23 mouse cellular contexts compared by ENCODE assay signal in genomic region chr10:94849360-94849759, GRCm38 (mm10).
DNase-seq lines count a peak whose midpoint lies in the region; ATAC-seq and TF ChIP-seq lines count a peak whose summit lies in the region.
"Had no signal": no experiment of that assay in that cellular context is flagged by ENCODE, and none has a peak within 500 bp of the region (broad histone marks: within the 10 kb centered on the region; RNA-seq: fewer than 3 reads in every experiment).

No protein-coding gene starts in this region.

- H3K36me3 ChIP-seq in liver, postnatal 0 days (replicated peaks; ENCODE audit: insufficient read depth, low read length) = no peaks in the 10 kb centered on the region
- H3K36me3 ChIP-seq in liver, embryonic 12.5 days = peaks cover 8% of the 10 kb centered on the region; the same call in 1 of the 2 replicates
- H3K36me3 ChIP-seq in splenic B cell, adult 2 months (ENCODE audit: control insufficient read depth, insufficient read depth, low read length, poor library complexity, severe bottlenecking) = no peaks in the 10 kb centered on the region
- H3K36me3 ChIP-seq: embryonic facial prominence, embryonic 12.5 days had no signal

- TF ChIP-seq EP300 in liver, postnatal 0 days (IDR thresholded peaks at IDR 0.05; ENCODE audit: low read depth) = no peak

- no peak for DNase-seq in liver, postnatal 0 days
- DNase-seq in splenic B cell, adult 2 months (ENCODE audit: low read depth, low spot score) = peak; percentile 46
- DNase-seq in frontal cortex, adult 2 months (ENCODE audit: extremely low spot score in 1 of 2, low spot score in 1 of 2) = no peak
- DNase-seq in spleen, postnatal 10 days (ENCODE audit: low spot score in 2 of 2) = no peak
- no peak for DNase-seq in adrenal gland, postnatal 4 days (ENCODE audit: low spot score in 2 of 2)
- DNase-seq: adrenal gland, adult 8-10 months; adrenal gland, postnatal 14 days; adrenal gland, postnatal 36 days; cerebellum, adult 11 months; cerebellum, adult 18-20 months; cerebellum, adult 8-10 months; cerebellum, postnatal 10 days; cerebellum, postnatal 25 days; forebrain, postnatal 0 days had no signal

- H3K9ac ChIP-seq in liver, postnatal 0 days (replicated peaks) = no peak overlapping the region
- H3K9ac ChIP-seq in liver, embryonic 12.5 days = no peak overlapping the region
- H3K9ac ChIP-seq: embryonic facial prominence, embryonic 12.5 days; forebrain, embryonic 13.5 days; forebrain, embryonic 15.5 days; forebrain, postnatal 0 days had no signal

- no peak overlapping the region for H3K4me2 ChIP-seq in liver, postnatal 0 days (ENCODE audit: low read depth, low read length)
- H3K4me2 ChIP-seq in liver, embryonic 12.5 days = no peak overlapping the region
- H3K4me2 ChIP-seq: embryonic facial prominence, embryonic 12.5 days; forebrain, embryonic 13.5 days; forebrain, embryonic 15.5 days had no signal

- H3K4me1 ChIP-seq in liver, postnatal 0 days (ENCODE audit: insufficient read depth) = peaks cover 8% of the 10 kb centered on the region; the same call in 1 of the 2 replicates
- no peaks in the 10 kb centered on the region for H3K4me1 ChIP-seq in liver, embryonic 12.5 days
- H3K4me1 ChIP-seq: forebrain, embryonic 13.5 days; forebrain, embryonic 15.5 days had no signal

- H3K9me3 ChIP-seq in liver, postnatal 0 days (ENCODE audit: low read length) = no peaks in the 10 kb centered on the region
- H3K9me3 ChIP-seq in liver, embryonic 12.5 days (replicated peaks) = no peaks in the 10 kb centered on the region
- H3K9me3 ChIP-seq: embryonic facial prominence, embryonic 10.5 days; embryonic facial prominence, embryonic 12.5 days; forebrain, embryonic 13.5 days; forebrain, embryonic 15.5 days; G1E had no signal

- ATAC-seq in liver, postnatal 0 days = no peak
- ATAC-seq in liver, embryonic 12.5 days = no peak
- ATAC-seq in granulocyte monocyte progenitor cell, adult 5-6 weeks (replicated peaks; ENCODE audit: poor library complexity, severe bottlenecking) = peak; percentile 23
- 0 out of 2 replicates have a peak, but pooled peaks have one; percentile 19 for ATAC-seq in megakaryocyte, adult 5-6 weeks (ENCODE audit: poor library complexity, severe bottlenecking)
- ATAC-seq: forebrain, embryonic 13.5 days; forebrain, embryonic 15.5 days; forebrain, postnatal 0 days; Patski had no signal

- no peak for TF ChIP-seq CTCF in liver, postnatal 0 days (IDR thresholded peaks at IDR 0.05; ENCODE audit: low read depth)

- no peaks in the 10 kb centered on the region for H3K27me3 ChIP-seq in liver, postnatal 0 days (ENCODE audit: insufficient read depth, low read length)
- H3K27me3 ChIP-seq in liver, embryonic 12.5 days (replicated peaks) = no peaks in the 10 kb centered on the region
- H3K27me3 ChIP-seq in splenic B cell, adult 2 months (ENCODE audit: control insufficient read depth, insufficient read depth, low read length, poor library complexity, severe bottlenecking) = no peaks in the 10 kb centered on the region
- H3K27me3 ChIP-seq: embryonic facial prominence, embryonic 12.5 days; forebrain, embryonic 13.5 days; forebrain, embryonic 15.5 days had no signal

- WGBS in liver, postnatal 0 days (ENCODE audit: insufficient replicate concordance) = 65% methylated on average over 4 of the region's 4 CpGs
- 61% methylated on average over 4 of the region's 4 CpGs for WGBS in liver, embryonic 12.5 days (ENCODE audit: insufficient replicate concordance)

- H3K27ac ChIP-seq in liver, postnatal 0 days (ENCODE audit: low read depth) = 0 out of 2 replicates have a peak overlapping the region, but pooled peaks have one; percentile 29
- H3K27ac ChIP-seq in liver, embryonic 12.5 days = no peak overlapping the region
- H3K27ac ChIP-seq: embryonic facial prominence, embryonic 10.5 days; embryonic facial prominence, embryonic 12.5 days; forebrain, embryonic 13.5 days; forebrain, embryonic 15.5 days had no signal

- H3K4me3 ChIP-seq in liver, postnatal 0 days (ENCODE audit: low read depth, low read length) = no peak overlapping the region
- no peak overlapping the region for H3K4me3 ChIP-seq in liver, embryonic 12.5 days
- H3K4me3 ChIP-seq: embryonic facial prominence, embryonic 10.5 days; embryonic facial prominence, embryonic 12.5 days; forebrain, embryonic 13.5 days; forebrain, embryonic 15.5 days had no signal

Comparison
In these comparisons a context has a peak if more than half of its experiments do, and no peak if none do; other contexts are left out.
1. ATAC-seq: peak in granulocyte monocyte progenitor cell, adult 5-6 weeks (single experiment) and megakaryocyte, adult 5-6 weeks (single experiment); none in liver, postnatal 0 days (single experiment) and liver, embryonic 12.5 days (single experiment).